Mouse (Mus musculus) heart, embryonic 16.5 days (tissue): ENCODE data around the gene Eefsec. TPM values are rescaled to one million over a fixed set of nuclear protein-coding genes. Genes with fewer than 3 reads are reported as not detected.

Experiments
- ATAC-seq: fragments of 200-750 bp; cut with Nextera tagmentation; replicated peaks from 2 replicates; pipeline ENCODE4 v1.8.0; 2017; ENCODE audit warnings: moderate number of reproducible peaks; ENCODE audit not compliant: insufficient read depth, low FRiP score; ENCODE audit errors: extremely low read depth
- H3K27ac ChIP-seq: fragments of 300-500 bp; sonication (generic); 2 replicates; pipeline ENCODE4 v1.5.1; 2014; ENCODE audit warnings: mild to moderate bottlenecking, low read length, control low read depth, moderate library complexity
- H3K27me3 ChIP-seq: fragments of 300-500 bp; sonication (generic); 2 replicates; pipeline ENCODE4 v1.6.1; 2014; ENCODE audit warnings: low read length, mixed read lengths; ENCODE audit not compliant: control insufficient read depth, insufficient read depth
- H3K36me3 ChIP-seq: fragments of 300-500 bp; sonication (generic); 2 replicates; pipeline ENCODE4 v1.6.1; 2014; ENCODE audit not compliant: control insufficient read depth, insufficient read depth
- H3K4me1 ChIP-seq: fragments of 300-500 bp; sonication (generic); 2 replicates; pipeline ENCODE4 v1.6.1; 2014; ENCODE audit warnings: low read length, mixed read lengths; ENCODE audit not compliant: control insufficient read depth, insufficient read depth
- H3K4me2 ChIP-seq: fragments of 300-500 bp; sonication (generic); 2 replicates; pipeline ENCODE4 v1.6.1; 2014; ENCODE audit warnings: low read depth, mild to moderate bottlenecking, control low read depth, low read length
- H3K4me3 ChIP-seq: fragments of 300-500 bp; sonication (generic); 2 replicates; pipeline ENCODE4 v1.5.1; 2014; ENCODE audit warnings: mild to moderate bottlenecking, control low read depth, low read length
- H3K9ac ChIP-seq: fragments of 300-500 bp; sonication (generic); 2 replicates; pipeline ENCODE4 v1.6.1; 2014; ENCODE audit warnings: low read length, control low read depth
- H3K9me3 ChIP-seq: fragments of 300-500 bp; sonication (generic); replicated peaks from 2 replicates; pipeline ENCODE4 v1.6.1; 2016; ENCODE audit warnings: low read length; ENCODE audit not compliant: control insufficient read depth
- WGBS: fragments of 180-500 bp; shearing (Covaris S2); extraction: QIAGEN DNeasy Blood & Tissue Kit; methylation state at CpG from one replicate; pipeline ENCODE4 v1.1.7; 2014; 5-methylcytosine and 5-hydroxymethylcytosine counted together
- polyA plus RNA-seq: library from polyadenylated mRNA; unstranded; fragments of >200 nt; fragmentation: Nextera tagmentation; extraction: Ambion mirVana; gene quantifications from 2 replicates; pipeline ENCODE4 v1.2.1, GENCODE M21; 2015

Eefsec gene
- polyA plus RNA-seq, 1 experiment from 2014 or later: 19.8 TPM

- Histone ChIP-seq H3K9ac (no peak overlapping the region), H3K4me3 (no peak overlapping the region), H3K27ac (no peak overlapping the region), H3K4me2 (no peak overlapping the region), H3K9me3 (no peaks in the 10 kb centered on the region), H3K4me1 (no peaks in the 10 kb centered on the region), H3K27me3 (peaks cover 24% of the 10 kb centered on the region), H3K36me3 (no peaks in the 10 kb centered on the region)
- ATAC-seq: no peak
- WGBS: 78% methylated on average over 12 of the region's 12 CpGs
These were observed 217.1 kb downstream of the Eefsec start for GRCm38 (mm10) chr6:88229221-88229620.

- peaks cover 16% of the 10 kb centered on the region; the same call in 1 of the 2 replicates for H3K27me3 ChIP-seq
These were observed 218.8 kb downstream of the Eefsec start for GRCm38 (mm10) chr6:88227537-88227936.

GRCm38 (mm10) chr6:88226570-88226994 lies 219.8 kb downstream of the Eefsec start:
- Histone ChIP-seq H3K4me3 (no peak overlapping the region), H3K36me3 (no peaks in the 10 kb centered on the region), H3K4me1 (no peaks in the 10 kb centered on the region), H3K9me3 (peaks cover 4% of the 10 kb centered on the region; the same call in 1 of the 2 replicates), H3K9ac (no peak overlapping the region), H3K27ac (no peak overlapping the region), H3K27me3 (peaks cover 16% of the 10 kb centered on the region), H3K4me2 (no peak overlapping the region)
- 28% methylated on average over 5 of the region's 5 CpGs for WGBS
- no peak for ATAC-seq

More at GRCm38 (mm10) chr6:88227537-88227936, 218.8 kb downstream of the Eefsec start:
- no peaks in the 10 kb centered on the region for H3K4me1 ChIP-seq
- no peak overlapping the region for H3K9ac ChIP-seq
- H3K9me3 ChIP-seq: 0 out of 2 replicates have a peak, but pooled peaks cover 2% of the 10 kb centered on the region
- no peak overlapping the region for H3K4me3 ChIP-seq
- H3K27ac ChIP-seq: no peak overlapping the region
- 61% methylated on average over 7 of the region's 7 CpGs for WGBS
- H3K4me2 ChIP-seq: no peak overlapping the region
- H3K36me3 ChIP-seq: no peaks in the 10 kb centered on the region
- no peak for ATAC-seq

- Histone ChIP-seq H3K4me2 (no peak within 1 kb of the TSS), H3K27me3 (peaks cover 6% of the 10 kb centered on the region; the same call in 1 of the 2 replicates), H3K27ac (no peak within 1 kb of the TSS), H3K4me3 (no peak within 1 kb of the TSS), H3K9me3 (peaks cover 7% of the 10 kb centered on the region; the same call in 1 of the 2 replicates), H3K4me1 (no peaks in the 10 kb centered on the region), H3K36me3 (no peaks in the 10 kb centered on the region), H3K9ac (no peak within 1 kb of the TSS)
- no peak for ATAC-seq
- 49% methylated on average over 10 of the region's 10 CpGs for WGBS
These were observed 224.4 kb downstream of the Eefsec start, which contains the start of gene Dnajb8 for GRCm38 (mm10) chr6:88221968-88222367. Dnajb8 (plus strand) TSS chr6:88222268.

GRCm38 (mm10) chr6:88219094-88219493 lies 227.2 kb downstream of the Eefsec start:
- ATAC-seq: no peak
- Histone ChIP-seq H3K4me2 (no peak overlapping the region), H3K4me1 (no peaks in the 10 kb centered on the region), H3K9me3 (peaks cover 7% of the 10 kb centered on the region; the same call in 1 of the 2 replicates), H3K36me3 (no peaks in the 10 kb centered on the region), H3K27me3 (no peaks in the 10 kb centered on the region; the same call in 1 of the 2 replicates), H3K9ac (no peak overlapping the region), H3K4me3 (no peak overlapping the region), H3K27ac (no peak overlapping the region)
- WGBS: 18% methylated on average over 4 of the region's 4 CpGs

- 70% methylated on average over 4 of the region's 4 CpGs for WGBS
- no peak overlapping the region for H3K4me3 ChIP-seq
- no peak overlapping the region for H3K9ac ChIP-seq
- no peaks in the 10 kb centered on the region; the same call in 1 of the 2 replicates for H3K27me3 ChIP-seq
- 0 out of 2 replicates have a peak, but pooled peaks cover 2% of the 10 kb centered on the region for H3K9me3 ChIP-seq
- H3K36me3 ChIP-seq: no peaks in the 10 kb centered on the region
- ATAC-seq: no peak
- no peaks in the 10 kb centered on the region for H3K4me1 ChIP-seq
- no peak overlapping the region for H3K4me2 ChIP-seq
- no peak overlapping the region for H3K27ac ChIP-seq
These were observed 230.1 kb downstream of the Eefsec start for GRCm38 (mm10) chr6:88216199-88216598.

GRCm38 (mm10) chr6:88215797-88216196 lies 230.5 kb downstream of the Eefsec start:
- ATAC-seq: no peak
- Histone ChIP-seq H3K9me3 (0 out of 2 replicates have a peak, but pooled peaks cover 2% of the 10 kb centered on the region), H3K4me2 (no peak overlapping the region), H3K4me3 (no peak overlapping the region), H3K9ac (no peak overlapping the region), H3K27me3 (no peaks in the 10 kb centered on the region), H3K36me3 (no peaks in the 10 kb centered on the region), H3K4me1 (no peaks in the 10 kb centered on the region), H3K27ac (no peak overlapping the region)
- WGBS: 51% methylated on average over 6 of the region's 6 CpGs

- ATAC-seq: no peak
- WGBS: 60% methylated on average over 3 of the region's 3 CpGs
- H3K4me1 ChIP-seq: no peaks in the 10 kb centered on the region
- no peak overlapping the region for H3K4me2 ChIP-seq
- H3K27ac ChIP-seq: no peak overlapping the region
- peaks cover 19% of the 10 kb centered on the region for H3K27me3 ChIP-seq
- H3K4me3 ChIP-seq: no peak overlapping the region
- H3K9ac ChIP-seq: no peak overlapping the region
- H3K36me3 ChIP-seq: no peaks in the 10 kb centered on the region
- H3K9me3 ChIP-seq: no peaks in the 10 kb centered on the region
These were observed 236.2 kb downstream of the Eefsec start for GRCm38 (mm10) chr6:88210182-88210581.

GRCm38 (mm10) chr6:88209453-88209852 lies 236.9 kb downstream of the Eefsec start:
- Histone ChIP-seq H3K27me3 (peaks cover 26% of the 10 kb centered on the region), H3K4me2 (no peak overlapping the region), H3K36me3 (no peaks in the 10 kb centered on the region), H3K4me1 (0 out of 2 replicates have a peak, but pooled peaks cover 2% of the 10 kb centered on the region), H3K9ac (no peak overlapping the region), H3K27ac (no peak overlapping the region), H3K4me3 (no peak overlapping the region), H3K9me3 (no peaks in the 10 kb centered on the region)
- no peak for ATAC-seq
- WGBS: 73% methylated on average over 5 of the region's 5 CpGs
